Mouse (Mus musculus): ENCODE data around the gene Cyp2f2. TPM values are rescaled to one million over a fixed set of nuclear protein-coding genes. Genes with fewer than 3 reads are reported as not detected.

Cyp2f2 gene
- not detected in 2 replicates for polyA plus RNA-seq (2016; fragmentation: Nextera tagmentation; extraction: Ambion mirVana)

DNA sequence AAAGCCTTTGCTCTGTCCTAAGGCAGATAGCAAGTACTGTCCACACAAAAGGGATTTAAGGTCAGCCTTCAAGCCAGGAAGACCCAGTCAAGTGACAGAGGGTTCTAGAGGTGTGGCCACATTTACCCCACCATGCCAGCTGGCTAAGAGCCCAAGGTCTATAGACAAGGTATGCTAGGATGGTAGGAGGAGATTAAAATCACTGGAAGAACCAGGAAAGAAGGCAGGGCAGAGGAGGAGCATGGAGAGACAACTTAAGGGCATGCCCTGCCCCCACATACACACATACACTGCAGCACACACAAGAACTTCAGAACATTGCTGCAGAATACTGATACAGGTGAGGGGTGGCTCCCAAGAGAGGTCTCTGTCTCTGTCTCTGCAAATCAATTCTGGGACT, at the start of gene Cyp2f2:
TSS of gene Cyp2f2 (plus strand) at position 234 of the 400 bp plus-strand sequence.
- H3K27ac ChIP-seq, result no peak within 1 kb of the TSS
- no peaks in the 10 kb centered on the region for H3K4me1 ChIP-seq
- H3K27me3 ChIP-seq (replicated peaks), result no peaks in the 10 kb centered on the region
- H3K4me3 ChIP-seq, result no peak within 1 kb of the TSS
- H3K9me3 ChIP-seq (replicated peaks), result no peaks in the 10 kb centered on the region
- no peak within 1 kb of the TSS for H3K4me2 ChIP-seq
- H3K36me3 ChIP-seq, result no peaks in the 10 kb centered on the region
- no peak within 1 kb of the TSS for H3K9ac ChIP-seq
- no peak for ATAC-seq

DNA sequence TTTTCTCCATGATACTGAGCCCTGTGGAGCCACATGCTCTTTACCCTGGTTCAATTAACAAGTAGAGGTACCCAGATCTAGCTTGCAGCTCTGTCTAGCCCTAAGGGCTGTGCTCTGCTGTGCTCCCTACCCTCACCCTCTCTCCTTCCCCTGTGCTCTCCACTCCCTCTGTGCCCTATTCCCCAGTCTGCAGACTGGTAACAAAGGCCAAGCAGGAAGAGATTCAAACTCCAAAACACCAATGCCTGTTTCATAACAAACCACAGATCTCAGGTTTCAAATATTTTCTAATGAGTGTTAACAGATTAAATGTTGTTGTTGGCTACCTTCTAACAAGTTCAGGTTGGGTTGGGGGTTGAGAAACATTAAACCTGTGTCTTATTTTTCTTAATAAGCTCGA, 41.1 kb upstream of the Cyp2f2 start:
- Histone ChIP-seq H3K27me3 (replicated peaks) (no peaks in the 10 kb centered on the region), H3K4me2 (no peak overlapping the region), H3K36me3 (no peaks in the 10 kb centered on the region), H3K9ac (no peak overlapping the region), H3K4me3 (no peak overlapping the region), H3K4me1 (no peaks in the 10 kb centered on the region), H3K27ac (no peak overlapping the region), H3K9me3 (replicated peaks) (no peaks in the 10 kb centered on the region)
- WGBS (ENCODE audit: insufficient replicate concordance), result 30% methylated on average over 1 of the region's 1 CpGs
- ATAC-seq, result no peak

DNA sequence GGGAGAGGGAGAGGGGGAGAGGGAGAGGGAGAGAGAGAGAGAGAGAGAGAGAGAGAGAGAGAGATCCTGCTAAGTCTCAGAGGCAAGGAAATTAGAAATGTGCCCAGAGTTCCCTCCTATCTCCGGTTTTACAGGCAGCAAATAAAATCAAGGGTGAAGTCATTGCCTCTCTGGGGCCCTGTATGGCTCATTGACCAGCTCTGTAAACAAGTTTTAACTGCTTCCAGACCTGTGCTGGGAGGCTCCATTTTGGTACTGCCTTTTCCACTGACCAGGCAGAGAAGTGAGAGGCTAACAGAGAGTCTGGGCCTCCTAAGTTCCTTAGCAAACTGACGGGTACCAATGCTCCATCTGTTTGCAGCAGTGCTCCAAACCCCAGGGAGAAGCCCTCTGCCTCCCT, 38.1 kb upstream of the Cyp2f2 start:
- no peak overlapping the region for H3K4me2 ChIP-seq
- no peaks in the 10 kb centered on the region for H3K27me3 ChIP-seq (replicated peaks)
- H3K27ac ChIP-seq, result no peak overlapping the region
- H3K36me3 ChIP-seq, result no peaks in the 10 kb centered on the region
- H3K9ac ChIP-seq, result no peak overlapping the region
- no peaks in the 10 kb centered on the region for H3K9me3 ChIP-seq (replicated peaks)
- no peak overlapping the region for H3K4me3 ChIP-seq
- 49% methylated on average over 2 of the region's 2 CpGs for WGBS (ENCODE audit: insufficient replicate concordance)
- ATAC-seq, result no peak
- H3K4me1 ChIP-seq, result no peaks in the 10 kb centered on the region

DNA sequence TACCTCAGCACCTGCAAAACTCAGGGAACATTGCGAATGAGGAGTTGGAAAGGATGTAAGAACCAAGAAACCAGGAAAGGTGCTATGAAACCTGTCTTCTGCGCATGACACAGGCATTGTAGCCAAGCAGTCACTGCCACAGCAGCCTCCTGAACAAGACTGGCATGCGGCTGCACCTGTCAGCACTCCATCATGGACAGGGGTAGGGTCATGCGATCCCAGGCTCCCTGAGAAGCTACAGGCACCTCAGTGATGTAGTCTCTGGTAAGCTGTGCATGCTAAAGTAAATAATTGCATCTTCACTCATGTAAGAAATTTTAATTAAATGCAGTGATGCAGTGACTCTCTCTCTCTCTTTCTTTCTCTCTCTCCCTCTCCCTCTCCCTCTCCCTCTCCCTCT, 28.7 kb upstream of the Cyp2f2 start:
- WGBS (ENCODE audit: insufficient replicate concordance), result 58% methylated on average over 4 of the region's 4 CpGs
- no peak overlapping the region for H3K9ac ChIP-seq
- H3K4me3 ChIP-seq, result no peak overlapping the region
- no peaks in the 10 kb centered on the region for H3K27me3 ChIP-seq (replicated peaks)
- no peaks in the 10 kb centered on the region for H3K9me3 ChIP-seq (replicated peaks)
- no peak for ATAC-seq
- H3K4me1 ChIP-seq, result no peaks in the 10 kb centered on the region
- no peaks in the 10 kb centered on the region for H3K36me3 ChIP-seq
- no peak overlapping the region for H3K27ac ChIP-seq
- no peak overlapping the region for H3K4me2 ChIP-seq

DNA sequence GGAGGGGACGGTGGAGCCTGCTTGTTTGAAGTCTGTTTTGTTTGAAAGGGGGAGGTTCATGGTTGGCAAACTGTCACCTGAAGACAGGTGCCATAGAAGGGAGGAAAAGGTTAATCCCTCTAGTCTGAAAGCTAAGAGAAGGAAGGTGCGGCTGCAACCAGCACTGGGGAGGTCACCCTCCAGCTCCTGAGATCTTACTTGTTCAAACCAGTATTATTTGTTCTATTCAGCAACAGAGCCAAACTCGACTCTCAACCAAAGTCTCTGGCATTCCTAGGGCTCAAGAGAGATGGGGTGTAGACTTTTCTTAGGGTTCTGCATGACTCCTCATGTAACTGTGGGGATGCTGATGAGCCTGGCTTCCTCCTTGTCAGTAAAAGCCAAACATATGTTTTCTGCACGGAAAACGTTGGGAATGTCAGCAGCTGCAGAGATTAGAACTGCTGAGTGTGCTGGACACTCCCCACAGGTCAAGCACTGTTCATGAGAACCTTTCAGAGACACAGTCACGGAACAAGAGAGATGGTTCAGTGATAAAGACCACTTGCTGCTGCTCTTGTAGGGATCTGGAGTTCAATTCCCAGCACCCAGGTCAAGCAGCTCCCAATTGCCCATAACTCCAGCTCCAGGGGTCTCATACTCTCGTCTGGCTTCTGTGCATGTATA, 27.5 kb upstream of the Cyp2f2 start:
- WGBS (ENCODE audit: insufficient replicate concordance), result 44% methylated on average over 7 of the region's 7 CpGs
- H3K4me1 ChIP-seq, result no peaks in the 10 kb centered on the region
- ATAC-seq, result no peak
- no peak overlapping the region for H3K4me2 ChIP-seq
- H3K27ac ChIP-seq, result no peak overlapping the region
- H3K27me3 ChIP-seq (replicated peaks), result no peaks in the 10 kb centered on the region
- H3K4me3 ChIP-seq, result no peak overlapping the region
- no peaks in the 10 kb centered on the region for H3K9me3 ChIP-seq (replicated peaks)
- no peaks in the 10 kb centered on the region for H3K36me3 ChIP-seq
- no peak overlapping the region for H3K9ac ChIP-seq

DNA sequence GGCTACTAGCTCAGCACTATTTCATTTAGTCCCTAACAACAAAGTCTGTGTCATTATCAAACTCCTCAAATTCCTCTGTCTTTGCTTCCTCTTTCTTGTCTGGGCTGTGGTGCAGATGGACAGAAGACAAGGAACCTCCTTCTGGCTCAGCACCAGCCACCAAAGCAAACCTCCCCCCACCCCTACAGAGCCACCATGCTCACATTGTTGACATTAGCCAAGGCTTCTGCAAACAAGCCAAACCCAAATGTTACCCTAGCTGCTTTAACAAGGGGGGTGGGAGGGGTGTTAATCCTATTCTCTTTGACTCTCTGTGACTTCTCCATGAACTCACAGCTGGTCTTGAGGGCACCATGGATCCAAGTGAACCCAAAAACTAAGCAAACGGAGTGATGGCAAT, 26.8 kb upstream of the Cyp2f2 start:
- Histone ChIP-seq H3K4me1 (no peaks in the 10 kb centered on the region), H3K4me3 (no peak overlapping the region), H3K36me3 (no peaks in the 10 kb centered on the region), H3K27ac (no peak overlapping the region), H3K9ac (no peak overlapping the region), H3K9me3 (replicated peaks) (no peaks in the 10 kb centered on the region), H3K27me3 (replicated peaks) (no peaks in the 10 kb centered on the region), H3K4me2 (no peak overlapping the region)
- ATAC-seq, result peak; percentile 44; the same call in 1 of the 2 replicates
- WGBS (ENCODE audit: insufficient replicate concordance), result 19% methylated on average over 1 of the region's 1 CpGs

DNA sequence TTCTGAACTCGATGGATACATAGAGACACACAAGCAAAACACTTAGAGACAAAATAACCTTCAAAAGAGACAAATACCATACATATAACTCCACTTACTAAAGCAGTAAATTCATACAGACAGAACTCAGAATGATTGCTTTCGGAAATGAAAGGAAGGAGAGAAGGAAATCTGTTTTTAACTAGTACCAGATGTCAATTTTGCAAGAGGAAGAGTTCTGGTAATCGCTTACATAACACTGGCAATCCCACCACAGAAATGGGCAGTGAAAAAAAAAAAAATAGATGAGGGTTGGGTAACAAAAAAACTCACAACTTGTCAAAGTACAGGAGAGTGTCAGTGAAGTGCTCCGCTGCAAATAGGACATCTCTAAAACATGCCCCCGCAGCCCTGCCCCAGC, 14.8 kb upstream of the Cyp2f2 start:
- no peak overlapping the region for H3K4me2 ChIP-seq
- H3K9me3 ChIP-seq (replicated peaks), result 0 out of 2 replicates have a peak, but pooled peaks cover 12% of the 10 kb centered on the region
- H3K4me1 ChIP-seq, result no peaks in the 10 kb centered on the region
- H3K4me3 ChIP-seq, result no peak overlapping the region
- ATAC-seq, result no peak
- 61% methylated on average over 5 of the region's 5 CpGs for WGBS (ENCODE audit: insufficient replicate concordance)
- no peak overlapping the region for H3K27ac ChIP-seq
- no peaks in the 10 kb centered on the region for H3K36me3 ChIP-seq
- H3K27me3 ChIP-seq (replicated peaks), result no peaks in the 10 kb centered on the region
- no peak overlapping the region for H3K9ac ChIP-seq

DNA sequence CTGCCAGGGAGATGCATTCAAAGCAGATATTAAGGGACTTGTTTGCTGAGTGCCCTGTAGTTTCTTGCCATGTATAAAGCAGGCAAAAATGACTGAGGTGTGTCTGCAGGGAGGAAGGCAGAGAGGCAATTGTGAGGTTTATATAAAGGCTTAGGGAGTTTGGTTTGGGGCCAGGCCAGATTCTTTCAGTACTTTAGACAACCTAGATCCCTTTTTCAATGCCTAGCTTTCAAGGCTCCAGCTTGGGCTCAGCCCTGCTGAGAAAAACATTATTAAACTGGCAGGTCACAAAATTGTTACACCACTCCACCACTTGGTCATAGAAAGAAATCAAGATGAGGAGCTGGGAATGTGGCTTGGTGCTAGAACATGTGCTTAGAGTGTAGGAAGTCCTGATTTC, 9.4 kb upstream of the Cyp2f2 start:
- Histone ChIP-seq H3K4me3 (no peak overlapping the region), H3K4me2 (no peak overlapping the region), H3K27me3 (replicated peaks) (no peaks in the 10 kb centered on the region), H3K9me3 (replicated peaks) (0 out of 2 replicates have a peak, but pooled peaks cover 12% of the 10 kb centered on the region), H3K36me3 (no peaks in the 10 kb centered on the region), H3K27ac (no peak overlapping the region), H3K4me1 (no peaks in the 10 kb centered on the region), H3K9ac (no peak overlapping the region)
- ATAC-seq, result no peak

DNA sequence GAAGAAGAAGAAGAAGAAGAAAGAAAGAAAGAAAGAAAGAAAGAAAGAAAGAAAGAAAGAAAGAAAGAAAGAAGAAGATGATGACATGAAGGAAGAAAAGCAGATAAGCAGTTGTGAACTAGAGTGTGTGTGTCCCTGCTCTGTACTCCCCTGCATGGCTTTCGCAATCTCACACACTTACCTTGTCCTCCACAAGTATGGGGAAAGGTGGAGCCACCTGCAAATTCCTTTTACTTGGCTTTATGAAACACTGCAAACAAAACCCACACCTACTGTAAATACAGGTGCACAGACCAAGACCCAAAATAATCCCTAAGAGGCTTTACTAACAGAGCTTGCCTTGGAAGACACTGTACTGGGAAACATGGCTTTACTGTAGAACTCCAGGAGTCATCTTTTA, 8.7 kb upstream of the Cyp2f2 start:
- Histone ChIP-seq H3K4me2 (no peak overlapping the region), H3K4me1 (no peaks in the 10 kb centered on the region), H3K27ac (no peak overlapping the region), H3K4me3 (no peak overlapping the region), H3K36me3 (no peaks in the 10 kb centered on the region), H3K9ac (no peak overlapping the region), H3K27me3 (replicated peaks) (no peaks in the 10 kb centered on the region), H3K9me3 (replicated peaks) (0 out of 2 replicates have a peak, but pooled peaks cover 12% of the 10 kb centered on the region)
- no peak for ATAC-seq
- 74% methylated on average over 1 of the region's 1 CpGs for WGBS (ENCODE audit: insufficient replicate concordance)

DNA sequence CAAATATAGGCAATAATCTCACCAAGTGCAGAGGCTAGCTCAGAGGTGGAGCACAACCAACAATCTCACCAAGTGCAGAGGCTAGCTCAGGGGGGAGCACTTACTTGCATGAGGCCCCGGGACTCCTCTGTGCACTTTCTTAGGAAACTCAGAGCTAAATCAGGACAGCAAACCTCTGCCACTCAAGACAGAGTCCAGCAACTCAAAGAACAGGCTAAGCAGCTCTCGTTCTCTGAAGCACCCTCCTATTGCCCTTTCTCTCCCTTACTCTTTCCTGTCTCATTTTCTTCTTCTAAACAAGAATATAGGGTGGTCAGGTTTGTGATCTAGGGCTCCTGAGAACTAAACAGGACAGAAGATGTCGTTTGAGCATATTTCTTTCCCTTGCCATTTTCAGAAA, 7.7 kb upstream of the Cyp2f2 start:
- H3K4me2 ChIP-seq, result no peak overlapping the region
- no peaks in the 10 kb centered on the region for H3K27me3 ChIP-seq (replicated peaks)
- H3K27ac ChIP-seq, result no peak overlapping the region
- WGBS (ENCODE audit: insufficient replicate concordance), result 54% methylated on average over 3 of the region's 3 CpGs
- no peak overlapping the region for H3K4me3 ChIP-seq
- H3K9me3 ChIP-seq (replicated peaks), result 0 out of 2 replicates have a peak, but pooled peaks cover 12% of the 10 kb centered on the region
- no peak overlapping the region for H3K9ac ChIP-seq
- no peak for ATAC-seq
- H3K4me1 ChIP-seq, result no peaks in the 10 kb centered on the region
- no peaks in the 10 kb centered on the region for H3K36me3 ChIP-seq

DNA sequence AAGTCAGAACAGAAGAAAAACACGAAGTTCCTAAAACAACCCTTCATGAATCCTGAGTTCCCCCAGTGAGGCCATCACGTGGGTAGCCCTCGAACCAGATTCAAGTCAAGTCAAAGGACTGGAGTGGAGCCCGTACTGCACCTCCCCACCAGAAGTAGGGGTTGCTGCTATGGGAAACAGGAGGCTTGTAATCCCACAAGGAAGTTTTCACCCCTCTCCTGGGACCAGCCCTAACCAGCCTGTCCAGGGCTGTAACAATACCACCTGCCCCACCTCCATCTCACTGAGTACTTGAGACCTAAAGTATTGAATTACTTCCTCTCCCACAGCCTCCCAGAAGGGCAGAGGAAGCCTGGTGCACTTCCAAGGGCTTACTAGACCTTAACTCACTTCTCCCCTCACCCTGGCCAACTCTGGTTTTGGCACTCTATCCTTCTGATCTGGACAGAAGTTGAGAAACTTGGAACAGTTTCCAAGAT, 1.6 kb upstream of the Cyp2f2 start:
- no peak for ATAC-seq
- no peak overlapping the region for H3K27ac ChIP-seq
- no peaks in the 10 kb centered on the region for H3K27me3 ChIP-seq (replicated peaks)
- H3K4me2 ChIP-seq, result no peak overlapping the region
- no peaks in the 10 kb centered on the region for H3K9me3 ChIP-seq (replicated peaks)
- H3K36me3 ChIP-seq, result no peaks in the 10 kb centered on the region
- no peak overlapping the region for H3K4me3 ChIP-seq
- 59% methylated on average over 4 of the region's 4 CpGs for WGBS (ENCODE audit: insufficient replicate concordance)
- H3K4me1 ChIP-seq, result no peaks in the 10 kb centered on the region
- H3K9ac ChIP-seq, result no peak overlapping the region

DNA sequence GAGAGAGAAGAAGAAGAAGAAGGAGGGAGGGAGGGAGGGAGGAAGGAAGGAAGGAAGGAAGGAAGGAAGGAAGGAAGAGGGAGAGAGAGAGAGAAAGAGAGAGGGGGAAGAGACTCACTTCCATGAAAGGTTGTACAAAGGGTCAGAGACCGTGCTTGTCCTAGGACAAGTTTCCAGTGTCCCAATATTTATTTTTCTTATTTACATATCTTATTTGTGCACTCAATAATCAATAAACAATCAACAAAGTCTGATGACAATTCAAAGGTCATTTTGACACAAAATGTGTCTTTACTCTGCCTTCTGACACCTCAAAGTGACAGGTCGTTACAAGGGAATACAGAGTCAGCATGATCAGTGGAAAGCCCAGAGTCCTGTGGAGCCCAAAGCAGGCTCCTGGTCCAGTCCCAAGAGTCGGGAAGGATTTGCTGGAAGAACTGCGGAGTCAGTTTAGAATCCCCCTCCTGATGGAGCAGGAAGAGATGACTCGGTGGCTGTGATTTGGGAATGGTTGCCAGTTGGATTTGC, 4.7 kb downstream of the Cyp2f2 start:
- Histone ChIP-seq H3K4me2 (no peak overlapping the region), H3K27me3 (replicated peaks) (no peaks in the 10 kb centered on the region), H3K36me3 (no peaks in the 10 kb centered on the region), H3K4me3 (no peak overlapping the region), H3K9me3 (replicated peaks) (no peaks in the 10 kb centered on the region), H3K27ac (no peak overlapping the region), H3K9ac (no peak overlapping the region), H3K4me1 (no peaks in the 10 kb centered on the region)
- no peak for ATAC-seq
- 48% methylated on average over 5 of the region's 5 CpGs for WGBS (ENCODE audit: insufficient replicate concordance)

DNA sequence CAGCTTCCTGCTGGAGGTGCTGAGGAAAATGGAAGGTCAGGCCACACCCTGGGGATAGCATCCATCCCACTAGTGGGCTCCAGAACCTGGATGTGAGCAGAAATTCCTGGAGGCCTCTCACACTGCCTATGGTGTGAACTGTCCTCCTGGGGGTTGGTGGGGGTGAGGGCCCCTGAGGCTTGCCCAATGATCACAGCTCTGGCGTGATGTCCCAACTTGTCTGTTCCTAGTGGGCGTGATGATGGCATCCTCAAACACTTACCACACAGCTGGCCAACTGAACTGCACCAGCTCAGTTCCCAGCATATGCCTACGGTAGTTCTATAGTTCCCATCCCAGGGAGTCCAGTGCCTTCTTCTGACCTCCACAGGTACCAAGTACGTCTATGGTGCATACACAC, 5.3 kb downstream of the Cyp2f2 start:
- 65% methylated on average over 4 of the region's 4 CpGs for WGBS (ENCODE audit: insufficient replicate concordance)
- no peaks in the 10 kb centered on the region for H3K4me1 ChIP-seq
- H3K9me3 ChIP-seq (replicated peaks), result no peaks in the 10 kb centered on the region
- no peaks in the 10 kb centered on the region for H3K27me3 ChIP-seq (replicated peaks)
- no peak overlapping the region for H3K27ac ChIP-seq
- H3K36me3 ChIP-seq, result no peaks in the 10 kb centered on the region
- ATAC-seq, result no peak
- no peak overlapping the region for H3K4me2 ChIP-seq
- no peak overlapping the region for H3K9ac ChIP-seq
- no peak overlapping the region for H3K4me3 ChIP-seq
